Mouse (Mus musculus) cerebellum, postnatal 4 days (tissue): ENCODE measurements around the gene Dnajc11.

Experiments used
- DNase-seq, 2 experiments: peaks; one replicate each; pipeline ENCODE4 v3.0.0; 2022; ENCODE audit warnings: low spot score in 2 of 2, mixed read lengths in 1 of 2

Gene Dnajc11

GRCm38 (mm10) chr4:151985886-151986285, 52.4 kb downstream of the Dnajc11 start:
- DNase-seq = no peak

DNA sequence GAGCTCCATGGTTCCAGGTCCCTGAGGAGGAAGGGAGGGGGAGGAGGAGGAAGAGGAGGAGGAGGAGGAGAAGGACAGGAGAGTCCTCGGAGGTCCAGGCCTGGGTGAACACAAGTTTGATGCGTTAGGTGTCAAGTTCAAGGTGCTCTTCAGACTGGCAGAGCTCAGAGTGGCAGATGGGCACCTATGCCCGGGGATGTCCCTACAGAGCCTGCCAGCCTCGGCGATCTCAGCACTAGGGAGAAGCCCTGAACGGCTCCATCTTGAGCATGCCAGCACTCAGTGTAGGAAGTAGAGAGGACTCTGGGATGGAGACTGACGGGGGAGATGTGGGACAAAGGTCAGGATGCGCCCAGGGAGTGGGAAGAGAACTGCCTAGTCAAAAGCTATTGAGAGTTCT, 53.2 kb downstream of the Dnajc11 start:
- no peak for DNase-seq

- DNase-seq = no peak
Measured at GRCm38 (mm10) chr4:151988014-151988341, 54.5 kb downstream of the Dnajc11 start.

DNA sequence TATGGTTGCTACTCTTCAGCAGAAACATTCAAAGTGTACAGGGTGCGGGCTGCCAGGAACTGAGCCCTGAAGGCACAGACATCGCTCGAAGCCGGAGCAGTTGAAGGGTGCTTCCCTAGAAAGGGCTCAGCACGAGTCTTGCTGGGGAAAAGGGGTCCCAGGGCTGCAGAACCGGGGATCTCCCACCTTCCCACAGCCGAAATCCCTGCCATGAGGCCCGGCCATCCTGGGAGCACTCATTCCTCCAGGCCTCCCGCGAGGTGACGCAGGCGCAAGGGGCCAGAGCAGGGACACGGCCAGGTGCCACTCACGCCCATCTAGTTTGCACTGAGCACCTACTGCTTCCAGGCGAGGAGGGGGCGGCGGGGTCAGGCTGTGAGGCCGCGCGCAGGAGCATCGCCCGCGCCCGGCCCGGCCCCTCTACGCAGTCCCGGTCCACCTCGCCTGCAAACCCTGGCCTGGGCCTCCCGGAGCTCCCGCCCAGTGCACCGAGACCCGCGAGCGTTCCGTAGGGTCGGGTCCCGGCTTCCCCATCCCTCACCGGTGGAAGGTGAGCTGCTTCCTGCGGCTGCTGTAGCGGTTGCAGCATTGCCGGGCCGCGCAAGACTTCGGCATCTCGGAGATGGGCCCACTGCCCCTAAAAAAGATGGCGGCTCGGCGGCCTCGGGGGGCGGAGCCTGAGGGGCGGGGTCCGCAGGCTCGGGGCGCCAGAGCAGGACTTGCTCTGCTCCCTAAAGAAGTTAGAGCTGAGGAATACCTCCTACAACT, 55.0 kb downstream of the Dnajc11 start, which contains the start of gene Thap3:
Thap3 (minus strand) TSS at position 656 of the 768 bp plus-strand sequence.
- DNase-seq = peak in 1 of 2 experiments; percentile 82

DNA sequence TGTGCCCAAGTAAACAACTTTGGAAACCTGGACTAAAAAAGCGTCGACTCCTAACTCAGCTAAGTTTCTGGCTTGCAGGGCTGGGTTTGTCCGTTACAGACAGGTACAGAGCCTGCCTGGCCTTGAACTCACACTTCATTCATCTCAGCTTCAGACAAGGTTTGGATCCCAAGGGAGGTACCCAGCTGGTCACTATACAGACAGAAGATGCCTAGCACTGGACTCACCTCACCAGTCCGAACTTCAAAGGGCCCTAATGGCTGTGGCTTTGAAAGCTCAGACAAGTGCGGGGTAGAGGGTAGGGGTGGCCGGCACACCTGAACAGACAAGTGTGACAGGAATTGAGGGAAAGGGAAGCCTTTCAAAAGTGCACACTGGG, 55.6 kb downstream of the Dnajc11 start:
- DNase-seq = no peak

DNA sequence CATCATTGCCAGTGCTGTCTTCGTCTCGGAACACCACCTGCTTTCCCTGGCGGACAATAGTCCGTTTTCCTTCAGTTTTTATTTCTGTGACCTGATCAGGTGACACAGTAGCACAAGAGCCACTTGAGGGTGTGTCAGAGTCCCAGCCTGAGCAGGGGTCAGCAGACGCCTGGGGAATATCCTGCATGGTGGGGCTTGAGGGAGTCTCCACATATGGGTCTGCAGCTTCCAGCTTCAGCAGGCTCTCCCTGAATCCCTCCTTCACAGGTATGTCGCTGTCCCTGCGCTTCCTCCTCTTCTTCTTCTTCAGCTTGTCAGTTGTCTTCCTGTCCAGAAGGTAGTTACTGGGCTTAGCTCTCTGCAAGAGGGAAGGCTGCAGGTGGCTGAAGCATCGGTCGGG, 58.6 kb downstream of the Dnajc11 start:
- no peak for DNase-seq

DNA sequence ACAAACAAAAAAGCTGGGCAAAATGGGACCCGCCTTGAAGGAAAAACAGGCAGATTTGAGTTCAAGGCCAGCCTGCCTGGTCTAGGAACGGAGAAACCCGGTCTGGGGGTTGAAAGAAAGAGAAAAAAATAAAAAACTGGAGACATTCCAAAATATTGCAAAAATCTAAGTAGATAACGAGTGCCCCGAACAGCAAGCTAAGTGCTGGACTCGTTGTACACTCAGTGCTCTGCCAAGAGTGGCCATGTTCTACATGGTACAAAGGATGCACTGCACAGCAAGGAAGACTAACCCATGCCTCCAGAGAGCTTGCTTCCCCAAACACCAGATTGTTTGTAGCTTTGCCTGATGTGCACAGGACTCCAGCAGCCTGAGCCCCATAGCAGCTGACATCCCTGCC, 59.5 kb downstream of the Dnajc11 start:
- DNase-seq = no peak

DNA sequence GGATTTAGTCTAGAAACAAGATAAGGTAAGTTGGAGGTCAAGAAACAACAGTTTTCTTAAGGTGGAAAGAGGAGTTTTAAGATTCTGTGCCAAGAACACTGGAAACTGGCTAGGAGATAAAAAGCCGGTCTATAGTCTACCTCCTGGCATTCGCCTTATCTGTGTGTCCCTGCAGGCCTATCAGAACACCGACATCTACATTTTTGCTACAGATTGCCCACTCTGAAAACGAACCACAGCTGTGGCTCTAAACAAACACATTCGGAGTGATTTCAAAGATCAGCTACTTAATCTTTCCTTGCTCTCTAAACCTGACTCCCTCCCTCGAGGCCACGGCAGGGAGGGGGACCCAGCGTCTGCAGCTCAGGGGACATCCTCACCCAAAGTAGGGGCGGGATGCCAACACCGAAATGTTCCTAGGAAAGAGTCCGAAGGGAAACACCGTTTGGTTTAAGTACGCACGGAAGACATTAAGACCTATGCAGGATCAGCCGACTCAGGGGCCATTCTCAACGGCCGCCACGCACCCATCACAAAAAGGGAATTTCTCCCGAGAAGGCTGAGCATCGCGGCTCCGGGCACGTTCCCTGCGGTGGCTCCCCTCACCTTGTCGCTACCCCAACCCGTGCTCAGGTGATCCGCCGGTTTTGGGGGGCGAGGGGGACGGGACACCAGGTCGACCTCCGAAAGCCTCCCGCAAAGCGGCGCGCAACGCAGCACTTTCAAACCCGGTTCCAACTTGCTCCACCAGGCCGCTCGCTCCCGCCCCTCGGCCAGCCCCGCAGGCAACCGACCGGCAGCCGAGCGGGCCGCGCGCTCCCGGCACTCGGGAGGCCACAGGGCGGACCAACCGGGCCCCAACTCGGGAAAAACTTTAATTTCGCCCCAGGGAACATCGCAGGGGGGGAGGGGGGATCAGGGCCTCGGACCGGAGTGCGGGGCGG, 61.0 kb downstream of the Dnajc11 start:
- no peak for DNase-seq

DNA sequence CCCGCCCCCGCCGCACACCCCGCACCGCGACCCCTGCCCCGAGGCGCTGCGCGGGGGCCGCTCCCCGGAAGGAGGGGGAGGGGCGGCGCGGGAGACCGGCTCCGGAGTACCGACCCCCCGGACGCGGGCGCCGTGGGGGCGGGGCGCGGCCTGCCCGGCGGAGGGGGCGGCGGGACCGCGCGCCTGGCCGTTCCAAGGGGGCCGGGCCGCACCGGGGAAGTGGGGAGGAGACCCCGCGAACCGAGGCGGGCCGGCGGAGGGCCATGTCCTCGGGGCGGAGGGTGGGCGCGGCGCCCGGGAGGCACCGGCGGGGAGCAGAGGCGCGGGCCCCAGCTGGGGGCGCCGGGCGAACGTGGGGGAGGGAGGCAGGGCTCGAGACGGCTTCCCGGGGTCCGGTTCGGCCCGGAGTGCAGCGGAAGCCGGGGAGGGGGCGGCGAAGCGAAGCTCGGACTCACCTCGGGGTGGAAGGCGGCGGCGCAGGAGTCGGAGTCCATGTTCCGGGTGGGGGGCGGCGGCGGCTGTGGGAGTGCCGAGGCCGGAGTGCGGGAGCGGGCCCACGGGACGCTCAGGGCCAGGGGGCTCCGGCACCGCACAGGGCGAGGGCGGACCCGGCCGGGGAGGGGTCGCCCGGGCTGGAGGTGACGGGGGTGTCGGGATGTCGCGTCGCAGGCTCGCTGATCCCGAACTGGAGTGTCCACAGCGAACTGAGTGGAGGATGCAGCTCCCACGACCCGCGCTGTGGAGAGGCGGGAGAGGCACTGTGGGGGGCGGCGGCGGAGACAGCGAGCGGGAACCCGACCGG, 62.1 kb downstream of the Dnajc11 start:
- DNase-seq = peak in 1 of 2 experiments; percentile 56

- DNase-seq = peak; percentile 97 to 98
Measured at GRCm38 (mm10) chr4:151996173-151996950, 62.9 kb downstream of the Dnajc11 start, which contains the start of gene Phf13. TSS of gene Phf13 (minus strand) at chr4:151996258.

- DNase-seq = no peak
Measured at GRCm38 (mm10) chr4:151996951-151997222, 63.4 kb downstream of the Dnajc11 start.

DNA sequence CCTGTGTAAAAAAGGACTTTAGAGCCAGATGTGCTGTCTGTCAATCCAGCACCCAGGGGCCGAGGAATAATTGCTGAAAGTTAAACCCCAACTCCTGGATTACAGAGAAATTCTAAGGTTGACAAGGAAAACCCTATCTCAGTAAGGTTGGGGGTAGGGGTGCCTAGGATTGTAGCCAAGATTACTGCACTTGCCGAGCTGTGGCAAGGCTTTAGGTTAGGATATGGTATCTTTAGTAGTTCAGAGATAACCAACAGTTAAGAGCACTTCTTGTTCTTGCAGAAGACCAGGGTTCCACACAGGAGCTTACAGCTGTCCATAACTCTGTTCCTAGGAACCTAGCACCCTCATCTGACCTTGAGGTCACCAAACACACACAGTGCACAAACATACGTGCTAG, 64.2 kb downstream of the Dnajc11 start:
- DNase-seq = no peak

GRCm38 (mm10) chr4:151999481-151999880, 66.0 kb downstream of the Dnajc11 start:
- no peak for DNase-seq

GRCm38 (mm10) chr4:152000906-152001305, 67.4 kb downstream of the Dnajc11 start:
- no peak for DNase-seq

- DNase-seq = no peak
Measured at GRCm38 (mm10) chr4:152001335-152001734, 67.8 kb downstream of the Dnajc11 start.

DNA sequence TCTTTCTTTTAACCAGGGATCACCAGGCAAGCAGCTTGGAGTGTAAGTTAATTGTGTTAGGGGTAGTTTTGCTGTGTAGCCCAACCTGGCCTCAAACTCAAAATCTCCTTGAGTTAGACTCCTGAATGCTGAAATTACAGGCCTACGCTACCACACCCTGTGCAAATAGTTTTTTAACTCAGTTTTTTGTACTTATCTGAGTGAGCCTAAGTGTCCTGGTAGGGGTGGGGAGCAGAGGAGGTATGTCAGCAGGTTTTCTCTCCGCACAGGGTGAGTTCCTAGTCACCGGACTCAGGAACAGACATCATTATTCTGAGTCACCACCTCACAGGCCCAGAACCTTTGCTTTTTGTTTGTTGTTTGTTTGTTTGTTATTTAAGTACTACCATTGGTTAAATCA, 68.6 kb downstream of the Dnajc11 start:
- DNase-seq = no peak

DNA sequence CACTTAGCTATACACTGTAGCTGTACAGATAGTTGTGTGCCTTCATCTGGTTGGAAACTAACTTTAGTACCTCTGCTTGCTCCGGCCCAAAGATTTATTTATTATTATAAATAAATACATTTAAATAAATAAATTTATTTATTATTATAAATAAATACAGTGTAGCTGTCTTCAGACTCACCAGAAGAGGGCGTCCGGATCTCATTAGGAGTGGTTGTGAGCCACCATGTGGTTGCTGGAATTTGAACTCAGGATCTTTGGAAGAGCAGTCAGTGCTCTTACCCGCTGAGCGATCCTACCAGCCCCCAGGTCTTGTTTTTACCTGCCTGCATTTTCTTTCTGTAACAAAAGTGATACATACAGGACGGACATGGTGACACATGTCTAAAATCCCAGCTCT, 72.6 kb downstream of the Dnajc11 start:
- no peak for DNase-seq

DNA sequence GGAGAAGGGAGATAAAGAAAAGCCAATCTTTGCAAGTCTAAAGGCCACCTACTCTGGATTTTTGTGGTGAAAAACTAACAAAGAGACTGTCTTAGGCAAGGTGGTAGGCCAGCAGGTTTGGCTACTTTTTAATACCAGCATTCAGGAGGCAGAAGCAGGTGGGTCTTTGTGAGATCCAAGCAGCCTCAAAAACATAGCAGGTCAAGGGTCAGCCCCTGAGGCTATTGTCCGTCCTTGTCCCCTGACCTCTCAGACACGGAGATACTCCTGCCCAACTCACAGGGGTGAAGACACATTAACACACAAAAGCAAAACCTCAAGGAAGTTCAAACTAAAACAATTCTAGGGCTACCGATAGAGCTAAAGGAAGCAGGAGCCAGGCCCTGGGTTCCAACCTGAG, 73.3 kb downstream of the Dnajc11 start:
- DNase-seq = no peak

- DNase-seq = no peak
Measured at GRCm38 (mm10) chr4:152007481-152008147, 74.1 kb downstream of the Dnajc11 start.

DNA sequence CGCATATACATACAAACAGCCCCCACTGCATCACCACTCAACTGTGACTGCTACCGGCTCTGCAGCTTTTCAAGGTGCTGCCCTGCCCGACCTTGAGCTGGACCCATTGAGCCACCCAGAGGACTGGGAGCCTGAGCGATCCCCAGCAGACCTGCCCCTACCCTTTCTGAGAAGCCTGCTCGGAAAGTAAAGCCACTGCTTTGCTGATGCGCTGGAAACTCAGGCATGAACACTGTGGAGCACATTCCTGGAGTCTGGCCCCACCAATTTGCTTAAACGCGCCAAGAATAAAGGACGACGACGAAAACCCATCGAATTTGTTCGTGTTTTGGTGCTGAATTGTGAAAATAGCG, 74.6 kb downstream of the Dnajc11 start:
- DNase-seq = no peak

DNA sequence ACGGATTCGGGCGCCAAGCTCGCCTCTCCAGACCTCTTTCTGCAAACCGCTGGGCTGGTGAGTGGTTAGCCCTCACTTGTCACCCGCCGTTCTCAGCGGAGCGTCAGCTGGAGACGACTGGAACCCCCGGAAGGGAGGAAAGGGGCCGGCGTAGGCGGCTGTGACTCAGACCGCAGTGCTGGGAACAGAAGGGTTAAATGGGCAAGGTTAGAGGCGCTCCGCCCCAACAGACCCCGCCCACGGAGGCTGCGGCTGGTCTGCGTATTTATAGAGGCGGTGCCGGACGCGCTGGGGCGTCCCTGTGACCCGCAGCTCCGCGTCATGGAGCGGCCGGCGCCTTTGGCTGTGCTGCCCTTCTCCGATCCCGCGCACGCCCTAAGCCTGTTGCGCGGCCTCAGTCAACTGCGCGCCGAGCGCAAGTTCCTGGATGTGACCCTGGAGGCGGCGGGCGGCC, 75.2 kb downstream of the Dnajc11 start, which contains the start of gene Klhl21:
Klhl21 (plus strand) TSS at position 182 of the 454 bp plus-strand sequence.
- peak; percentile 75 to 81 for DNase-seq
